Mouse (Mus musculus) embryonic facial prominence, embryonic 15.5 days (tissue): Measurements from ENCODE around the gene Nufip1. TPM values are rescaled to one million over a fixed set of nuclear protein-coding genes. Genes with fewer than 3 reads are reported as not detected.
"Not testable (repeated sequence)": the region's sequence is repeated elsewhere in the genome, so short reads cannot be mapped to it uniquely, and the experiment has no call there.

Source experiments
- ATAC-seq: fragments of 200-750 bp; cut with Nextera tagmentation; 2 replicates; pipeline ENCODE4 v1.8.0; 2017; ENCODE audit warnings: low read depth, moderate TSS enrichment; ENCODE audit not compliant: insufficient number of reproducible peaks, low FRiP score, low TSS enrichment
- H3K27ac ChIP-seq: fragments of 300-500 bp; sonication (generic); replicated peaks from 2 replicates; pipeline ENCODE4 v1.5.1; 2015; ENCODE audit warnings: mild to moderate bottlenecking, inconsistent platforms
- H3K27me3 ChIP-seq: fragments of 300-500 bp; sonication (generic); 2 replicates; pipeline ENCODE4 v1.6.1; 2015; ENCODE audit warnings: inconsistent platforms
- H3K36me3 ChIP-seq: fragments of 300-500 bp; sonication (generic); 2 replicates; pipeline ENCODE4 v1.6.1; 2015; ENCODE audit warnings: mild to moderate bottlenecking, inconsistent platforms
- H3K4me1 ChIP-seq: fragments of 300-500 bp; sonication (generic); 2 replicates; pipeline ENCODE4 v1.6.1; 2015; ENCODE audit warnings: inconsistent platforms
- H3K4me2 ChIP-seq: fragments of 300-500 bp; sonication (generic); replicated peaks from 2 replicates; pipeline ENCODE4 v1.6.1; 2015; ENCODE audit warnings: mild to moderate bottlenecking, inconsistent platforms
- H3K4me3 ChIP-seq: fragments of 300-500 bp; sonication (generic); replicated peaks from 2 replicates; pipeline ENCODE4 v1.5.1; 2015; ENCODE audit warnings: mild to moderate bottlenecking, inconsistent platforms
- H3K9ac ChIP-seq: fragments of 300-500 bp; sonication (generic); 2 replicates; pipeline ENCODE4 v1.6.1; 2015; ENCODE audit warnings: inconsistent platforms
- H3K9me3 ChIP-seq: fragments of 300-500 bp; sonication (generic); replicated peaks from 2 replicates; pipeline ENCODE4 v1.6.1; 2016; ENCODE audit warnings: inconsistent platforms
- WGBS: fragments of 180-500 bp; shearing (Covaris S2); methylation state at CpG from one replicate; pipeline ENCODE4 v1.1.7; 2015; 5-methylcytosine and 5-hydroxymethylcytosine counted together
- polyA plus RNA-seq: library from polyadenylated mRNA; unstranded; fragments of >200 nt; fragmentation: Nextera tagmentation; extraction: Ambion mirVana; gene quantifications from 2 replicates; pipeline ENCODE4 v1.2.1, GENCODE M21; 2015

Nufip1 gene
- polyA plus RNA-seq, 1 experiment from 2014 or later, result 13.1 TPM

- no peak overlapping the region for H3K9ac ChIP-seq
- H3K36me3 ChIP-seq, result no peaks in the 10 kb centered on the region
- peaks cover 9% of the 10 kb centered on the region for H3K4me1 ChIP-seq
- H3K27me3 ChIP-seq, result no peaks in the 10 kb centered on the region
- ATAC-seq, result no peak
- no peak overlapping the region for H3K4me2 ChIP-seq
- no peaks in the 10 kb centered on the region for H3K9me3 ChIP-seq
- peak overlapping the region; percentile 28; the same call in 1 of the 2 replicates for H3K27ac ChIP-seq
- 29% methylated on average over 5 of the region's 5 CpGs for WGBS
- no peak overlapping the region for H3K4me3 ChIP-seq
These were observed 47.6 kb downstream of the Nufip1 start for GRCm38 (mm10) chr14:76158192-76158785.

GRCm38 (mm10) chr14:76160580-76160979 is 49.9 kb downstream of the Nufip1 start:
- not testable (repeated sequence) for H3K27me3 ChIP-seq, H3K4me3 ChIP-seq
- 86% methylated on average over 5 of the region's 6 CpGs for WGBS

GRCm38 (mm10) chr14:76164236-76164635 is 53.5 kb downstream of the Nufip1 start:
- Histone ChIP-seq H3K36me3 (no peaks in the 10 kb centered on the region), H3K4me2 (0 out of 2 replicates have a peak overlapping the region, but pooled peaks have one; percentile 43), H3K9me3 (no peaks in the 10 kb centered on the region), H3K27me3 (peaks cover 3% of the 10 kb centered on the region), H3K4me1 (peaks cover 12% of the 10 kb centered on the region; the same call in 1 of the 2 replicates), H3K27ac (no peak overlapping the region), H3K9ac (no peak overlapping the region), H3K4me3 (no peak overlapping the region)
- no peak for ATAC-seq
- 33% methylated on average over 11 of the region's 11 CpGs for WGBS

More at GRCm38 (mm10) chr14:76160580-76160979, 49.9 kb downstream of the Nufip1 start:
- H3K9me3 ChIP-seq, H3K4me2 ChIP-seq, H3K36me3 ChIP-seq, H3K27ac ChIP-seq, ATAC-seq, H3K9ac ChIP-seq: not testable (repeated sequence)
- H3K4me1 ChIP-seq, result peaks cover 17% of the 10 kb centered on the region

- peaks cover 3% of the 10 kb centered on the region for H3K27me3 ChIP-seq
- peaks cover 17% of the 10 kb centered on the region for H3K4me1 ChIP-seq
- peak overlapping the region; percentile 43 for H3K4me2 ChIP-seq
- H3K27ac ChIP-seq, result peak overlapping the region; percentile 40; the same call in 1 of the 2 replicates
- no peak overlapping the region for H3K9ac ChIP-seq
- 14% methylated on average over 32 of the region's 32 CpGs for WGBS
- peak; percentile 75 for ATAC-seq
- no peaks in the 10 kb centered on the region for H3K36me3 ChIP-seq
- no peaks in the 10 kb centered on the region for H3K9me3 ChIP-seq
- peak overlapping the region; percentile 18 for H3K4me3 ChIP-seq
These were observed 54.4 kb downstream of the Nufip1 start for GRCm38 (mm10) chr14:76164904-76165755.

- Histone ChIP-seq H3K9ac (no peak overlapping the region), H3K4me1 (peaks cover 11% of the 10 kb centered on the region), H3K36me3 (no peaks in the 10 kb centered on the region), H3K9me3 (no peaks in the 10 kb centered on the region), H3K4me3 (no peak overlapping the region), H3K4me2 (no peak overlapping the region), H3K27ac (no peak overlapping the region), H3K27me3 (no peaks in the 10 kb centered on the region)
- WGBS, result 48% methylated on average over 11 of the region's 11 CpGs
- ATAC-seq, result no peak
These were observed 59.3 kb downstream of the Nufip1 start for GRCm38 (mm10) chr14:76169876-76170466.

- no peaks in the 10 kb centered on the region for H3K27me3 ChIP-seq
- H3K4me3 ChIP-seq, result no peak overlapping the region
- no peaks in the 10 kb centered on the region for H3K36me3 ChIP-seq
- H3K9ac ChIP-seq, result no peak overlapping the region
- WGBS, result 72% methylated on average over 8 of the region's 8 CpGs
- ATAC-seq, result no peak
- H3K27ac ChIP-seq, result no peak overlapping the region
- H3K4me1 ChIP-seq, result peaks cover 11% of the 10 kb centered on the region
- H3K9me3 ChIP-seq, result no peaks in the 10 kb centered on the region
- no peak overlapping the region for H3K4me2 ChIP-seq
These were observed 60.6 kb downstream of the Nufip1 start for GRCm38 (mm10) chr14:76171285-76171684.

- H3K9me3 ChIP-seq, result no peaks in the 10 kb centered on the region
- no peak overlapping the region for H3K4me3 ChIP-seq
- H3K27ac ChIP-seq, result no peak overlapping the region
- no peak overlapping the region for H3K4me2 ChIP-seq
- ATAC-seq, result no peak
- no peaks in the 10 kb centered on the region for H3K27me3 ChIP-seq
- H3K36me3 ChIP-seq, result no peaks in the 10 kb centered on the region
- peaks cover 11% of the 10 kb centered on the region for H3K4me1 ChIP-seq
- H3K9ac ChIP-seq, result no peak overlapping the region
- WGBS, result 84% methylated on average over 7 of the region's 7 CpGs
These were observed 63.6 kb downstream of the Nufip1 start for GRCm38 (mm10) chr14:76174328-76174727.

GRCm38 (mm10) chr14:76175808-76176207 is 65.1 kb downstream of the Nufip1 start:
- 20% methylated on average over 5 of the region's 5 CpGs for WGBS
- ATAC-seq, result no peak

GRCm38 (mm10) chr14:76177230-76177629 is 66.5 kb downstream of the Nufip1 start:
- no peak overlapping the region for H3K4me3 ChIP-seq
- H3K9me3 ChIP-seq, result no peaks in the 10 kb centered on the region
- peaks cover 6% of the 10 kb centered on the region; the same call in 1 of the 2 replicates for H3K4me1 ChIP-seq
- no peak for ATAC-seq
- no peaks in the 10 kb centered on the region for H3K27me3 ChIP-seq
- H3K27ac ChIP-seq, result no peak overlapping the region
- no peak overlapping the region for H3K4me2 ChIP-seq
- H3K9ac ChIP-seq, result no peak overlapping the region
- WGBS, result 91% methylated on average over 9 of the region's 9 CpGs
- no peaks in the 10 kb centered on the region for H3K36me3 ChIP-seq

More at GRCm38 (mm10) chr14:76175808-76176207, 65.1 kb downstream of the Nufip1 start:
- no peaks in the 10 kb centered on the region for H3K9me3 ChIP-seq
- H3K9ac ChIP-seq, result no peak overlapping the region
- H3K4me2 ChIP-seq, result no peak overlapping the region
- H3K27ac ChIP-seq, result no peak overlapping the region
- H3K36me3 ChIP-seq, result no peaks in the 10 kb centered on the region
- no peak overlapping the region for H3K4me3 ChIP-seq
- H3K27me3 ChIP-seq, result no peaks in the 10 kb centered on the region
- peaks cover 6% of the 10 kb centered on the region; the same call in 1 of the 2 replicates for H3K4me1 ChIP-seq

GRCm38 (mm10) chr14:76178447-76178846 is 67.8 kb downstream of the Nufip1 start:
- Histone ChIP-seq H3K27me3 (no peaks in the 10 kb centered on the region), H3K27ac (no peak overlapping the region), H3K4me1 (peaks cover 6% of the 10 kb centered on the region; the same call in 1 of the 2 replicates), H3K36me3 (no peaks in the 10 kb centered on the region), H3K4me2 (no peak overlapping the region), H3K9ac (no peak overlapping the region), H3K4me3 (no peak overlapping the region), H3K9me3 (no peaks in the 10 kb centered on the region)
- 76% methylated on average over 2 of the region's 2 CpGs for WGBS
- no peak for ATAC-seq

- no peak for ATAC-seq
- no peaks in the 10 kb centered on the region for H3K36me3 ChIP-seq
- peaks cover 6% of the 10 kb centered on the region; the same call in 1 of the 2 replicates for H3K4me1 ChIP-seq
- no peaks in the 10 kb centered on the region for H3K9me3 ChIP-seq
- WGBS, result 86% methylated on average over 6 of the region's 6 CpGs
- H3K27me3 ChIP-seq, result no peaks in the 10 kb centered on the region
- H3K4me3 ChIP-seq, result no peak overlapping the region
- no peak overlapping the region for H3K9ac ChIP-seq
- H3K4me2 ChIP-seq, result no peak overlapping the region
- H3K27ac ChIP-seq, result no peak overlapping the region
These were observed 68.7 kb downstream of the Nufip1 start for GRCm38 (mm10) chr14:76179343-76179742.
